15 mouse cellular contexts compared by ENCODE assay signal in the genomic region with DNA sequence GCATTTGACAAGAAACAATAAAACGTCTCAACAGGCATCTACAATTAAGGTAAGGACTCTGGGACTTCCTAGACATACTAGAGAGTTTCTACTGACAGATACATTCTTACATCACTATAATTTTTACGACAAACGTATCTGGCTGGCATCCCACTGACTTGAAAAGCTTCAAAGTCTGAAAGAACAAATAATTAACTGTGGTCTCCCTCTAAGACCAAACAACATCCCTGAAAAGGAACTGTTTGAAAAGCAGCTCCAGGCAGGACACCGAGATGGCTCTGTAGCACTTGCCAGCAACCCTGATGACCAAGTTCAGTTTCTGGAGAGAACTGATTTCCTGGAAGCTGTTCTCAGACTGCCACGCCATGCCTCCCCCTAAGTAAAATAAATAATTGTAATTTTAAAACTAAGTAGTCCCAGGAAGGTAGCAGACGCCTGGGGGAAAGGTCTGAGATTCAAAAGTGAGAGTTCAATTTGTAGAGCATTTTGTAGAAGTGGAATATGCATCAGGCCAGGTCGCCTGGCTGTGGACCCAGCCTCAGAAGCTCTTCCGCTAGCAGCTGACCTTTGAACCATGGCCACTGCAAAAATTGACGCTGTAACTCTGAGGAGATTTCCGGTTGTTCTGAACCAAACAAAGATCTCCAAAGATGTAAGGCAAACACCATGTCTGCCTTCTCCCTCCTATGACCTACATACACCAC.
DNase-seq lines count a peak whose midpoint lies in the region; ATAC-seq and TF ChIP-seq lines count a peak whose summit lies in the region.
"Had no signal": no experiment of that assay in that cellular context is flagged by ENCODE, and none has a peak within 500 bp of the region (broad histone marks: within the 10 kb centered on the region; RNA-seq: fewer than 3 reads in every experiment).

No protein-coding gene starts in this region.

- no peak for TF ChIP-seq POLR2A in kidney, adult 2 months (IDR thresholded peaks at IDR 0.05; ENCODE audit: low read depth, low read length)

- no peaks in the 10 kb centered on the region for H3K27me3 ChIP-seq in kidney, adult 2 months (replicated peaks; ENCODE audit: control insufficient read depth, insufficient read depth, low read length)
- H3K27me3 ChIP-seq in intestine, embryonic 16.5 days (replicated peaks; ENCODE audit: control insufficient read depth, insufficient read depth, low read length) = no peaks in the 10 kb centered on the region
- H3K27me3 ChIP-seq in midbrain, embryonic 14.5 days (ENCODE audit: control insufficient read depth, insufficient read depth, low read length) = no peaks in the 10 kb centered on the region
- H3K27me3 ChIP-seq: lung, embryonic 15.5 days had no signal

- WGBS in kidney, adult 2 months = 31% methylated on average over 10 of the region's 10 CpGs
- 34% methylated on average over 10 of the region's 10 CpGs for WGBS in intestine, embryonic 16.5 days
- 77% methylated on average over 10 of the region's 10 CpGs for WGBS in midbrain, embryonic 14.5 days

- H3K4me3 ChIP-seq in kidney, adult 2 months (ENCODE audit: insufficient read depth, low read depth, low read length) = no peak overlapping the region
- H3K4me3 ChIP-seq in intestine, embryonic 16.5 days (ENCODE audit: low read length) = no peak overlapping the region
- no peak overlapping the region for H3K4me3 ChIP-seq in midbrain, embryonic 14.5 days (replicated peaks; ENCODE audit: low read depth, low read length)
- H3K4me3 ChIP-seq: lung, embryonic 15.5 days had no signal

- H3K4me1 ChIP-seq in kidney, adult 2 months (ENCODE audit: control insufficient read depth, insufficient read depth, low read length) = peaks cover 5% of the 10 kb centered on the region; the same call in 1 of the 2 replicates
- H3K4me1 ChIP-seq in intestine, embryonic 16.5 days (ENCODE audit: control insufficient read depth, insufficient read depth, low read length) = peaks cover 16% of the 10 kb centered on the region
- no peaks in the 10 kb centered on the region for H3K4me1 ChIP-seq in midbrain, embryonic 14.5 days (ENCODE audit: control insufficient read depth, insufficient read depth, low read length)

- H3K4me2 ChIP-seq in intestine, embryonic 16.5 days (ENCODE audit: low read depth, low read length) = peak overlapping the region; percentile 5; the same call in 1 of the 2 replicates
- H3K4me2 ChIP-seq in midbrain, embryonic 14.5 days (ENCODE audit: low read length) = no peak overlapping the region
- H3K4me2 ChIP-seq: heart, embryonic 11.5 days; lung, embryonic 15.5 days had no signal

- H3K9me3 ChIP-seq in intestine, embryonic 16.5 days (ENCODE audit: control insufficient read depth, low read length) = no peaks in the 10 kb centered on the region
- no peaks in the 10 kb centered on the region for H3K9me3 ChIP-seq in midbrain, embryonic 14.5 days (ENCODE audit: control insufficient read depth, low read length)
- H3K9me3 ChIP-seq: lung, embryonic 15.5 days had no signal

- DNase-seq in kidney, adult 2 months = peak; percentile 68
- no peak for DNase-seq in kidney, adult 11 months
- DNase-seq in adipocyte (ENCODE audit: low spot score) = peak; percentile 7
- peak; percentile 45 to 63 for DNase-seq in kidney, postnatal 36 days
- DNase-seq in urinary bladder, postnatal 10 days (ENCODE audit: low spot score) = no peak
- no peak for DNase-seq in midbrain, embryonic 14.5 days
- DNase-seq: adrenal gland, postnatal 25 days; cerebellum, adult 2 months; gastrocnemius, postnatal 25 days; layer of hippocampus, postnatal 36 days had no signal

- H3K9ac ChIP-seq in intestine, embryonic 16.5 days (ENCODE audit: low read depth, low read length) = no peak overlapping the region
- no peak overlapping the region for H3K9ac ChIP-seq in midbrain, embryonic 14.5 days (replicated peaks; ENCODE audit: low read length)
- H3K9ac ChIP-seq: lung, embryonic 15.5 days had no signal

- H3K36me3 ChIP-seq in kidney, adult 2 months (ENCODE audit: control insufficient read depth, insufficient read depth, low read length) = no peaks in the 10 kb centered on the region
- H3K36me3 ChIP-seq in intestine, embryonic 16.5 days (ENCODE audit: control insufficient read depth, insufficient read depth, low read length) = no peaks in the 10 kb centered on the region
- H3K36me3 ChIP-seq in midbrain, embryonic 14.5 days (ENCODE audit: control insufficient read depth, insufficient read depth, low read length) = 0 out of 2 replicates have a peak, but pooled peaks cover 5% of the 10 kb centered on the region

- TF ChIP-seq CTCF in kidney, adult 2 months (conservative IDR thresholded peaks at IDR 0.05; ENCODE audit: insufficient read depth, insufficient read length, low read depth, low read length) = no peak

- peak overlapping the region; percentile 35; the same call in 1 of the 2 replicates for H3K27ac ChIP-seq in kidney, adult 2 months (ENCODE audit: insufficient read depth, low read depth, low read length)
- H3K27ac ChIP-seq in intestine, embryonic 16.5 days (ENCODE audit: low read length) = peak overlapping the region; percentile 20; the same call in 1 of the 2 replicates
- no peak overlapping the region for H3K27ac ChIP-seq in midbrain, embryonic 14.5 days (replicated peaks; ENCODE audit: low read depth, low read length)
- H3K27ac ChIP-seq: lung, embryonic 15.5 days had no signal

- peak; percentile 24 for ATAC-seq in intestine, embryonic 16.5 days
- ATAC-seq in activated CD4-positive, CD25-positive, alpha-beta regulatory T cell, adult 4 months = no peak
- ATAC-seq in midbrain, embryonic 14.5 days (ENCODE audit: low FRiP score, low TSS enrichment) = no peak
- ATAC-seq: midbrain, embryonic 16.5 days had no signal

Comparison
In these comparisons a context has a peak if more than half of its experiments do, and no peak if none do; other contexts are left out.
1. DNase-seq: peak in kidney, adult 2 months (single experiment), adipocyte (single experiment) and kidney, postnatal 36 days (2 of 2); none in kidney, adult 11 months (single experiment), urinary bladder, postnatal 10 days (single experiment) and midbrain, embryonic 14.5 days (single experiment).